ENCODE assay signal across 7 mouse cellular contexts in the genomic region with DNA sequence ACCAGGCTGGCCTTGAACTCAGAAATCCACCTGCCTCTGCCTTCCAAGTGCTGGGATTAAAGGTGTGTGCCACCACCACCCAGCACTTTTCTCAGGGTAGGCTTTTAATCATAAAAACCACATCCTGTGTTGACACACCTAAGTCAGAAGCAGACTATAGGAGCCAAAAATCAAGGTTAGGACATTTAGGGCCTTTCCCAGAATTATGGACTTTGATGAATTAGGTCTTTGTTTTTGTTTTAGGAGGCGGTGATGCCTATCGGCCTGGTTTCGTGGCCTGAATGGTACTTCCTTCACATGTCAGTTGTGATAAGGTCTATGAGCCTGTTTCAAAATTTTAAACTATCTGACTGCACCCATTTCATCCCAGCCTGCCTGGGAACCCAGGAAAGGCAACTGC. TPM values are rescaled to one million over a fixed set of nuclear protein-coding genes. Genes with fewer than 3 reads are reported as not detected.
DNase-seq lines count a peak whose midpoint lies in the region; ATAC-seq and TF ChIP-seq lines count a peak whose summit lies in the region.

No protein-coding gene starts in this region.

- peaks cover 3% of the 10 kb centered on the region; the same call in 1 of the 2 replicates for H3K27me3 ChIP-seq in lung, embryonic 14.5 days (ENCODE audit: insufficient read depth, low read length)
- H3K27me3 ChIP-seq in intestine, embryonic 16.5 days (replicated peaks; ENCODE audit: control insufficient read depth, insufficient read depth, low read length): no peaks in the 10 kb centered on the region; the same call in 1 of the 2 replicates
- H3K27me3 ChIP-seq in neural tube, embryonic 15.5 days (replicated peaks): no peaks in the 10 kb centered on the region

- H3K27ac ChIP-seq in lung, embryonic 14.5 days (ENCODE audit: low read depth): 0 out of 2 replicates have a peak overlapping the region, but pooled peaks have one; percentile 15
- peak overlapping the region; percentile 82 for H3K27ac ChIP-seq in cortical plate, adult 2 months (ENCODE audit: insufficient read depth, low read length)
- H3K27ac ChIP-seq in intestine, embryonic 16.5 days (ENCODE audit: low read length): no peak overlapping the region
- no peak overlapping the region for H3K27ac ChIP-seq in neural tube, embryonic 15.5 days (replicated peaks)

- H3K9ac ChIP-seq in lung, embryonic 14.5 days: no peak overlapping the region
- H3K9ac ChIP-seq in intestine, embryonic 16.5 days (ENCODE audit: low read depth, low read length): peak overlapping the region; percentile 71
- no peak overlapping the region for H3K9ac ChIP-seq in neural tube, embryonic 15.5 days (replicated peaks)

- H3K4me3 ChIP-seq in lung, embryonic 14.5 days (ENCODE audit: low read depth, low read length): peak overlapping the region; percentile 65; the same call in 1 of the 2 replicates
- H3K4me3 ChIP-seq in cortical plate, adult 2 months (ENCODE audit: insufficient read depth, low read length): peak overlapping the region; percentile 44
- peak overlapping the region; percentile 63 for H3K4me3 ChIP-seq in intestine, embryonic 16.5 days (ENCODE audit: low read length)
- H3K4me3 ChIP-seq in neural tube, embryonic 15.5 days (replicated peaks): peak overlapping the region; percentile 58; the same call in 1 of the 2 replicates

- no peak for TF ChIP-seq CTCF in lung, embryonic 14.5 days (IDR thresholded peaks at IDR 0.05; ENCODE audit: low read depth)
- TF ChIP-seq CTCF in cortical plate, adult 2 months (IDR thresholded peaks at IDR 0.05; ENCODE audit: extremely low read depth, insufficient read depth, low read length): no peak

- ATAC-seq in lung, embryonic 14.5 days (ENCODE audit: insufficient read depth): no peak
- ATAC-seq in intestine, embryonic 16.5 days: no peak
- no peak for ATAC-seq in neural tube, embryonic 15.5 days (ENCODE audit: low FRiP score)

- no peak for TF ChIP-seq POLR2A in cortical plate, adult 2 months (IDR thresholded peaks at IDR 0.05; ENCODE audit: extremely low read depth, insufficient read depth, low read length)

- DNase-seq in lung, embryonic 14.5 days: no peak
- no peak for DNase-seq in lung, postnatal 36 days
- no peak for DNase-seq in urinary bladder, postnatal 4 days (ENCODE audit: low spot score in 2 of 2)
- no peak for DNase-seq in left cerebral cortex, adult 18-20 months (ENCODE audit: low spot score in 2 of 2)

- no peaks in the 10 kb centered on the region for H3K9me3 ChIP-seq in lung, embryonic 14.5 days (ENCODE audit: low read depth, low read length)
- H3K9me3 ChIP-seq in intestine, embryonic 16.5 days (ENCODE audit: control insufficient read depth, low read length): no peaks in the 10 kb centered on the region
- H3K9me3 ChIP-seq in neural tube, embryonic 15.5 days (replicated peaks): no peaks in the 10 kb centered on the region

- peak overlapping the region; percentile 71 for H3K4me2 ChIP-seq in lung, embryonic 14.5 days
- H3K4me2 ChIP-seq in intestine, embryonic 16.5 days (ENCODE audit: low read depth, low read length): peak overlapping the region; percentile 65
- H3K4me2 ChIP-seq in neural tube, embryonic 15.5 days: peak overlapping the region; percentile 87

- H3K36me3 ChIP-seq in lung, embryonic 14.5 days (ENCODE audit: insufficient read depth): peaks cover 13% of the 10 kb centered on the region; the same call in 1 of the 2 replicates
- no peaks in the 10 kb centered on the region; the same call in 1 of the 2 replicates for H3K36me3 ChIP-seq in intestine, embryonic 16.5 days (ENCODE audit: control insufficient read depth, insufficient read depth, low read length)
- H3K36me3 ChIP-seq in neural tube, embryonic 15.5 days: 0 out of 2 replicates have a peak, but pooled peaks cover 4% of the 10 kb centered on the region

- peaks cover 4% of the 10 kb centered on the region; the same call in 1 of the 2 replicates for H3K4me1 ChIP-seq in lung, embryonic 14.5 days (ENCODE audit: insufficient read depth)
- peaks cover 3% of the 10 kb centered on the region; the same call in 1 of the 2 replicates for H3K4me1 ChIP-seq in cortical plate, adult 2 months (ENCODE audit: control insufficient read depth, insufficient read depth, low read length)
- peaks cover 10% of the 10 kb centered on the region for H3K4me1 ChIP-seq in intestine, embryonic 16.5 days (ENCODE audit: control insufficient read depth, insufficient read depth, low read length)
- peaks cover 44% of the 10 kb centered on the region for H3K4me1 ChIP-seq in neural tube, embryonic 15.5 days

- WGBS in lung, embryonic 14.5 days: 79% methylated on average over 3 of the region's 3 CpGs
- WGBS in intestine, embryonic 16.5 days: 93% methylated on average over 3 of the region's 3 CpGs
- 90% methylated on average over 3 of the region's 3 CpGs for WGBS in neural tube, embryonic 15.5 days

RNA-seq across cellular contexts. Expression of gene Cnp, which starts 0.5 kb away (rescaled TPM):
- 24.4 and 25.4 TPM in 2 replicates for polyA plus RNA-seq in lung, embryonic 14.5 days (2014; fragmentation: Nextera tagmentation; extraction: Ambion mirVana)
- polyA plus RNA-seq in cortical plate, adult 2 months (2012; rRNA removed): 396 and 492 TPM in 2 replicates
- polyA plus RNA-seq in intestine, embryonic 16.5 days (2015; fragmentation: Nextera tagmentation; extraction: Ambion mirVana): 27.7 and 28.4 TPM in 2 replicates
- 62.0 and 74.6 TPM in 2 replicates for polyA plus RNA-seq in neural tube, embryonic 15.5 days (2015; fragmentation: Nextera tagmentation; extraction: Ambion mirVana)
- total RNA-seq in left cerebral cortex, adult 18-20 months (2021): 100 to 1,000 TPM in 1 of 2 experiments, 10 to 100 TPM in 1; 92.4 to 131 TPM

RNA-seq across cellular contexts. Expression of gene Ttc25, which starts 28.8 kb away (rescaled TPM):
- 0.74 and 0.87 TPM in 2 replicates for polyA plus RNA-seq in lung, embryonic 14.5 days (2014; fragmentation: Nextera tagmentation; extraction: Ambion mirVana)
- polyA plus RNA-seq in cortical plate, adult 2 months (2012; rRNA removed): 1.8 and 2.0 TPM in 2 replicates
- polyA plus RNA-seq in intestine, embryonic 16.5 days (2015; fragmentation: Nextera tagmentation; extraction: Ambion mirVana): 0.24 and 0.45 TPM in 2 replicates
- 1.2 and 2.1 TPM in 2 replicates for polyA plus RNA-seq in neural tube, embryonic 15.5 days (2015; fragmentation: Nextera tagmentation; extraction: Ambion mirVana)
- total RNA-seq in left cerebral cortex, adult 18-20 months (2021): 1 to 10 TPM in 1 of 2 experiments, under 1 TPM in 1; 0.98 to 1.5 TPM

RNA-seq across cellular contexts. Expression of gene Nkiras2, which starts 44.9 kb away (rescaled TPM):
- 60.3 and 65.4 TPM in 2 replicates for polyA plus RNA-seq in lung, embryonic 14.5 days (2014; fragmentation: Nextera tagmentation; extraction: Ambion mirVana)
- polyA plus RNA-seq in cortical plate, adult 2 months (2012; rRNA removed): 19.6 and 20.9 TPM in 2 replicates
- 80.8 and 83.6 TPM in 2 replicates for polyA plus RNA-seq in intestine, embryonic 16.5 days (2015; fragmentation: Nextera tagmentation; extraction: Ambion mirVana)
- 90.1 and 96.3 TPM in 2 replicates for polyA plus RNA-seq in neural tube, embryonic 15.5 days (2015; fragmentation: Nextera tagmentation; extraction: Ambion mirVana)
- total RNA-seq in left cerebral cortex, adult 18-20 months (2021): 10 to 100 TPM; 11.7 to 13.0 TPM

RNA-seq across cellular contexts. Expression of gene Dnajc7, which starts 45.8 kb away (rescaled TPM):
- 71.6 and 79.4 TPM in 2 replicates for polyA plus RNA-seq in lung, embryonic 14.5 days (2014; fragmentation: Nextera tagmentation; extraction: Ambion mirVana)
- 165 and 175 TPM in 2 replicates for polyA plus RNA-seq in cortical plate, adult 2 months (2012; rRNA removed)
- polyA plus RNA-seq in intestine, embryonic 16.5 days (2015; fragmentation: Nextera tagmentation; extraction: Ambion mirVana): 171 and 184 TPM in 2 replicates
- polyA plus RNA-seq in neural tube, embryonic 15.5 days (2015; fragmentation: Nextera tagmentation; extraction: Ambion mirVana): 287 and 298 TPM in 2 replicates
- total RNA-seq in left cerebral cortex, adult 18-20 months (2021): 100 to 1,000 TPM; 258 to 267 TPM

RNA-seq across cellular contexts. Expression of gene Acly, which starts 46.4 kb away (rescaled TPM):
- 140 and 146 TPM in 2 replicates for polyA plus RNA-seq in lung, embryonic 14.5 days (2014; fragmentation: Nextera tagmentation; extraction: Ambion mirVana)
- polyA plus RNA-seq in cortical plate, adult 2 months (2012; rRNA removed): 87.1 and 94.6 TPM in 2 replicates
- polyA plus RNA-seq in intestine, embryonic 16.5 days (2015; fragmentation: Nextera tagmentation; extraction: Ambion mirVana): 131 and 132 TPM in 2 replicates
- polyA plus RNA-seq in neural tube, embryonic 15.5 days (2015; fragmentation: Nextera tagmentation; extraction: Ambion mirVana): 213 and 218 TPM in 2 replicates
- 100 to 1,000 TPM; 133 to 140 TPM for total RNA-seq in left cerebral cortex, adult 18-20 months (2021)

Comparison
In these comparisons a context has a peak if more than half of its experiments do, and no peak if none do; other contexts are left out.
1. H3K27ac ChIP-seq: peak in lung, embryonic 14.5 days (single experiment) and cortical plate, adult 2 months (single experiment); none in intestine, embryonic 16.5 days (single experiment) and neural tube, embryonic 15.5 days (single experiment).
2. Peak in every context shown above with its lines, with median percentiles within 50 percentile points of each other: H3K4me2 ChIP-seq and H3K4me3 ChIP-seq.